Mouse (Mus musculus) megakaryocyte, embryonic 14.5 days (primary cell): ENCODE results near the gene Art4. TPM values are rescaled to one million over a fixed set of nuclear protein-coding genes. Genes with fewer than 3 reads are reported as not detected.
A peak's percentile ranks its signal among the peaks of the same experiment; 100 is the strongest.

Source experiments
- H3K27me3 ChIP-seq: replicated peaks from 2 replicates; pipeline ENCODE3; 2012; ENCODE audit warnings: inconsistent platforms
- H3K36me3 ChIP-seq: replicated peaks from 2 replicates; pipeline ENCODE3; 2012; ENCODE audit warnings: low read length, inconsistent platforms, mixed read lengths
- H3K4me1 ChIP-seq: 2 replicates; pipeline ENCODE4 v1.6.1; 2012; ENCODE audit warnings: inconsistent platforms
- H3K4me3 ChIP-seq: replicated peaks from 2 replicates; pipeline ENCODE3; 2012; ENCODE audit warnings: moderate library complexity, mild to moderate bottlenecking, inconsistent platforms
- H3K9me3 ChIP-seq: 2 replicates; pipeline ENCODE4 v1.6.1; 2012; ENCODE audit warnings: inconsistent platforms
- FLI1 ChIP-seq: IDR thresholded peaks from 2 replicates; pipeline ENCODE4 v1.6.1; 2012; ENCODE audit warnings: low read length, inconsistent platforms, mixed read lengths
- GATA1 ChIP-seq: IDR thresholded peaks from 3 replicates; pipeline ENCODE4 v1.6.1; 2012; ENCODE audit warnings: mixed read lengths, low read length, inconsistent platforms, borderline replicate concordance
- polyA plus RNA-seq: library from polyadenylated mRNA; stranded (reverse); fragments of >175 nt; gene quantifications from 2 replicates; pipeline ENCODE4 v1.2.3, GENCODE M21; 2012; ENCODE audit warnings: low replicate concordance; ENCODE audit not compliant: insufficient read depth

The Art4 gene
- polyA plus RNA-seq: 0.32 TPM in 1 of 2 replicates, not detected in the other

DNA sequence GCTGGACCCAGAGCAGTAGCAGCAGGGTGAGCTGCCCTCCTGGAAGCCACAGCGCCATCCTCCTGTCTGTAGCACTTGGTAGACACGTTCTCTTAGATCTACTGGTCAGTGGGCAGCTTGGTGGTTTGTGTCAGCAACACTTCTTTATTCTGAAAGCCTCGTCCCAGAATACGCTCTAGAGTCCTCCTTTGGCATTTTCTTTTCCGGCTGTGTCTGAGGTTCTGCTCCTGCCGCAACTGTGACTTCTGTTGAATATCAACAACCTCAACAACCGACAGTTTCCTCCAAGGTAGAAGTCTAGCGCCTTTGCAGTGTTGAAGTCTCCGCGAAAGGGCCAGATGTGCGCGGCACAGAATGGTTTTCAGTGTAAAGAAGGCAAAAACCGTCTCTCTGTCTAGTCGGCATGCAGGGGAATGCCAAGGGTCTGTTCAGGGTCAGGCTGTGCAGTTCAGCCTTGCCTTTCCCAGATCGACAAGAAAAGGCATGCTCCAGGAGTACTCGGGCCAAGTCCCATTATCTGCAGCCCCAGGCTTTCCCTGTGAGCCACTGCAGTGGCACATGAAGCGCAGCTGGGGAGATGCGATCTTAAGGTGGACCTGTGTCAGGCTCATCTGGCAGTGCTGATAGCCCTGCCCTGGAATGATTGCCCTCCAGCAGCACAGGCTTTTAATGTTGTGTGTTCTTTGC lies at the start of gene Art4:
Gene Art4, minus strand, starts transcription at position 548 of the 687 bp plus-strand sequence.
- Histone ChIP-seq H3K4me3 (peak within 1 kb of the TSS; percentile 91), H3K36me3 (no peaks in the 10 kb centered on the region), H3K27me3 (peaks cover 6% of the 10 kb centered on the region), H3K4me1 (peaks cover 52% of the 10 kb centered on the region), H3K9me3 (no peaks in the 10 kb centered on the region)
- TF ChIP-seq FLI1 (no peak), GATA1 (no peak)

DNA sequence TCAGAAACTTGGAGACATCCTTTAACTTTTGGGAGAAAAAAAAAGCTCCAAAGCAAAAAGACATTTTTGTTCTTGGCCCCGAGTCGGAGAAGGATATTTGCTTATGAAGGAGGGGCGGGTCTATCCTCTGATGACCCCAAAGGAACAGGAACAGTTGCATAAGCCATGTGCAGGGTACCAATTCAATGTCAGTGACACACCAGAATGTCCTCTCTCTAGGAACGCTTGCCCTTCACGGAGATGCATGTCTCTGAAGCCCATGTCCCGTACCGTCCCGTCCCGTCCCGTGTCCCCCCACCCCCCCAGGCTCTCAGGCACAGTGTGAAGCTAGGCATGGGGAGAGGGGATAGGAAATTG lies 49.4 kb upstream of the Art4 start:
- Histone ChIP-seq H3K27me3 (no peaks in the 10 kb centered on the region), H3K4me3 (no peak overlapping the region), H3K4me1 (peaks cover 43% of the 10 kb centered on the region), H3K36me3 (peaks cover 42% of the 10 kb centered on the region), H3K9me3 (peaks cover 6% of the 10 kb centered on the region; the same call in 1 of the 2 replicates)
- TF ChIP-seq GATA1 (no peak), FLI1 (no peak)

DNA sequence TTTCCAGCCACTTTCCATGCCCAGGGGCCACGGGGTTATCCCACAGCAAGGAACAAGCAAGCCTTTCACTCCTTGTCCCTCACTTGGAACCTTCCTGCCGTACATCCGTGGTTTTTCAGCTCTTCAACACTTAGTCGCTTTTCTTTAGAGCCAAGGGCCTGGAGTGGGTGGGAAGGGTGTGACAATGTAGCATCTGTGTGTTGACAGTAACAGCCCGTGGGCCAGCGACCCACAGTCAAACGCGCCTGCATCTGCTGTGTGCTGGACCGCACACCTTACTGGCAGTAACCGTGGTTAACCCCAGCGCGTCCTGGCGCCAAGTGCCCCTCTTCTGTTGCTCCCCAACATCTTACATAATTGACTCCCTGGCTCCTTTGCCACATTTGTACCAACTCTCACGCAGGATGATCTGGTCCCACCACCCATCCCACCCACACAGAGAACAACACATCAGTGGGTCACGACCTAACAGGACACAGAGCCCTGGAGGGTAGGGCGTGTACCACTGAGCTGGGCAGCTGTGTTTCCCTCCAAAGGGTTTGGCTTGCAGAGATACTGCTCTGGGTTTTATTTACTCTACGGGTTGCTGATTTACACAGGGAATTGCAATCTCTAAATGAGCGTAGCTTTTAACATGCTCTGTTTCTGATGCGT lies 48.9 kb upstream of the Art4 start:
- Histone ChIP-seq H3K36me3 (peaks cover 37% of the 10 kb centered on the region), H3K4me3 (no peak overlapping the region), H3K4me1 (peaks cover 48% of the 10 kb centered on the region), H3K27me3 (no peaks in the 10 kb centered on the region), H3K9me3 (peaks cover 6% of the 10 kb centered on the region; the same call in 1 of the 2 replicates)
- no peak for TF ChIP-seq FLI1
- no peak for TF ChIP-seq GATA1

DNA sequence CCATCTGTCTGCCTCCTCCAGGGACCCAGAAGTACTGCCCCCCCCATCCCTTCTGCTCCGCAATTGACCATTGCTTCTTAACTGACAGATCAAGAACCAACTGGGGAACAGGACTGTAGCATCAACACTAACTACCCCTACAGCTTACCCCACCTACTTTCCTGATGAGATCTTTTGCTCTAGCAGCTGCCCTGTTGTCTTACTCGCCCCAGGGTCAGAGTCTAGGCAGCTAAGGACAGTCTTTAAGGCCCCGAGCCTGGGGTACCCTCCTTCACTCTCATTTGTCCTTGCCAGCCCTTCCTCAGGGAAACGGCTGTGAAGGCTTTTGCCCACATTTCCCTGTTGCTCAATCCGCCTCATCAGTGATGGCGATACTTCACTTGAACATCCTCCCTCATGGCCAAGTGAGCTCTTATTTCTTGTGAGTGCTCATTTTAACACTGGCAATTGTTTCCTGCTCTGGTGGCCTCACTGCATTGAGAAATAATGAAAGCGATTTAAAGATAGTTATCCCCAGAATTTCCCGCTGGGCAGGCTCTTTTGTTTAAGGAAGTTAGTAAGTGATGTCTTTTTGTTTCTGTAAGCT lies 46.4 kb upstream of the Art4 start:
- TF ChIP-seq GATA1 (no peak), FLI1 (no peak)
- Histone ChIP-seq H3K4me3 (no peak overlapping the region), H3K27me3 (no peaks in the 10 kb centered on the region), H3K9me3 (no peaks in the 10 kb centered on the region), H3K36me3 (peaks cover 14% of the 10 kb centered on the region), H3K4me1 (peaks cover 72% of the 10 kb centered on the region)

DNA sequence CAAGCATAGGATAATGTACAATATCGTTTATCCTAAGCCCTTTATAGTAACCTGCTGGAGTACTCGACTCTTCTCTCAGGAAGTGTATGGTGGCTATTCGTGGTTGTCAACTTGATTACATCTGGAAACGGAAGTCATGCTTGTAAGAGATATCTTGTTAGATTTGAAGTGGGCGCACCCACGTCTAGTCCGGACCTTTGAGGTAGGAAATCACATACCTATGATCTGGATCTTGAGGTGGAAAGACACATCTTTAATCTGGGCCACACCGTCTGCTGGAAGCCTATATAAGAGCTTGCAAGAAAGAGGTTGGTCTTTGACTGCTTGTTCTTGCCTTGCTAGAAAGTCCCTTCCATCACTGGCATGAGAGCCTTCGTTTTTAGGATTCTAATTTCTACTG lies 45.0 kb upstream of the Art4 start:
- peaks cover 6% of the 10 kb centered on the region for H3K36me3 ChIP-seq
- H3K4me1 ChIP-seq: peaks cover 78% of the 10 kb centered on the region
- no peaks in the 10 kb centered on the region for H3K27me3 ChIP-seq
- H3K4me3 ChIP-seq: no peak overlapping the region
- TF ChIP-seq FLI1: no peak
- no peak for TF ChIP-seq GATA1
- no peaks in the 10 kb centered on the region for H3K9me3 ChIP-seq

DNA sequence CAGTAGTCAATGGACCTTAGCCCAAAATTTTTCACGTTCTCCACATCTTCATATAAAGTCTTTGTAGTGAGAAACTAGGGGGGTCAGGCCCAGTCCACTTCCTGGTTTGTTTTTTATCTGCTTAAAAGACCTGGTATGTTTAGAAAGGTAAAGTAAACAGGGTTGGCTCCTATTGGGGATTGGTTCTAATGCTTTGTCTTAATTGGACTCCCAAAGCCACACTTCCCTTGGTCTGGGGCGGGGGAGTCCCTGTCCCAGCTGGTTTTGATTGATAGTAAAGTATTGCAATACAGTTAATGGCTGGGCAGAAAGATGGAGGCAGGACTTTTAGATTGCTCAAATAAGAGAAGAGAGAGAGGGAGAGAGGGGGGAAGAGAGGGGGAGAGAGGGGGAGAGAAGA lies 43.5 kb upstream of the Art4 start:
- H3K36me3 ChIP-seq: peaks cover under 1% of the 10 kb centered on the region
- H3K4me3 ChIP-seq: no peak overlapping the region
- peaks cover 68% of the 10 kb centered on the region for H3K4me1 ChIP-seq
- H3K9me3 ChIP-seq: no peaks in the 10 kb centered on the region
- TF ChIP-seq FLI1: no peak
- no peak for TF ChIP-seq GATA1
- H3K27me3 ChIP-seq: no peaks in the 10 kb centered on the region

DNA sequence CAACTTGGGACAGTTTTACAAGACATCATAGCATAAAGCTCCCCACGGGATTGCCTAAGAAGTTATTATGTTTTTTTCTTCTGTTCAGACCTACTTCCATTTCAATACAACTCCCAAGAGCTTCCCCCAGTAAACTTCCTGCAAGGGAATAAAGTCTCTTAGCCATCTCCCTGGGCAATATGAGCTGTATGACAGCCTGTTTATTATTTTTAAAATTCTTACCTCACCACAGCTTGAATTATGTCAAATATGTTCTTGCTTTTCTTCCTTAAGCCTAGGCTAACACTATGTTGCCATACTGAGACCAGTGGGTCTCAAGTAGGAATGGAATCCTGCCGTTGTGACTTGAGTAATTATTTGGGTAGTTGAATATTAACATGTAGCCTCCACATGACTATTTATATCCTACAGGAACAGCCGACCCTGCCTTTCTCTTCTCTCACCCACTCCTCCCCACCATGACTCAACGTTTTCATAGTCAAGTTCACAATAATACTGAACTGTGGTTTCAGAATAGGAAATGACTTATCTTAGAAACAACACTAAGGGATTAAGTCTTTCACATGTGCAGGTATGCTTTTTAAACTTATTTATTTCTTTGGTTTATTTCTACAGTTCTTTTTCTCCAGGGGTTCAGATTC lies 43.0 kb upstream of the Art4 start:
- no peak for TF ChIP-seq GATA1
- no peak for TF ChIP-seq FLI1
- Histone ChIP-seq H3K9me3 (no peaks in the 10 kb centered on the region), H3K4me1 (peaks cover 68% of the 10 kb centered on the region), H3K27me3 (no peaks in the 10 kb centered on the region), H3K4me3 (peak overlapping the region; percentile 62), H3K36me3 (no peaks in the 10 kb centered on the region)

DNA sequence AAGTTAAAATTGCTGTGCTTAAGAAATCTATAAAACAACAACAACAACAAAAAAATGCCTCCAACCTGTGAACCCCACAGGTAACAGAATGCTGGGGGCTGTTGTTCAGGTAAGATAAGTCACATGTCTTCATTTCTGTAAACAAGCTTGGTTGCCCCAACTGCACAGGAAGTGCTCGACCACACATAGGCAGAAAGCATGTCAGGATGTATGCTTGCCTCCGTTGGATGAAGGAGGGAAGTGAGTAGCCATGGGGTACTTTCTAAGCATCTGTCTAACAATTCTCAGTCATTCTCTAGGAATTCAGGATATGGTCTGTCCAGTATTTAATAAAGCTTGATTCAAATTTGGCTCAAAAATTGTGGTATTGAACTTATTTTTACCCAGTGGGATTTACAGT lies 41.4 kb upstream of the Art4 start:
- no peaks in the 10 kb centered on the region for H3K9me3 ChIP-seq
- no peaks in the 10 kb centered on the region for H3K36me3 ChIP-seq
- no peaks in the 10 kb centered on the region for H3K27me3 ChIP-seq
- TF ChIP-seq FLI1: no peak
- TF ChIP-seq GATA1: no peak
- H3K4me1 ChIP-seq: peaks cover 60% of the 10 kb centered on the region
- H3K4me3 ChIP-seq: no peak overlapping the region

DNA sequence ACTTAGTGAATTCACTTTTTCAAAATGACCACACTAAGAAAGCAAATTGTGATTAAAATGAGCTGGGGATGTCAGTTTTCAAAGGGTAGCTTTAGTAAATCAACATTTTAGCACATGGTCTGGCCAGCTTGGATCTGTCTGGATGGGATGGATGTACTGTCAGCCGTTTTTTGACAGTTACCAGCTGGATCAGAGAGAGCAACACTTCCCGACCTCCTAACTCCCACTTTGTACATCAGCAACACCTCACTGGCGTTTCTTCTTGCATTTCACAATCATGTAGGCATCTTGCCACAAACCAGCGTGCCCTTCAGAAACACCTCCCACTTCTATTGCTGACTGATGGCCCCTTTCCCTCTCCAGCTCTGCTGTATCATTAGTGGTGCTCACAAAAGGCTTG lies 40.7 kb upstream of the Art4 start:
- Histone ChIP-seq H3K9me3 (no peaks in the 10 kb centered on the region), H3K27me3 (no peaks in the 10 kb centered on the region), H3K4me1 (peaks cover 53% of the 10 kb centered on the region), H3K36me3 (no peaks in the 10 kb centered on the region), H3K4me3 (no peak overlapping the region)
- no peak for TF ChIP-seq GATA1
- TF ChIP-seq FLI1: no peak
